Mouse (Mus musculus) neural tube, embryonic 12.5 days (tissue): ENCODE data around the gene Smad6. TPM values are rescaled to one million over a fixed set of nuclear protein-coding genes. Genes with fewer than 3 reads are reported as not detected.

ENCODE experiments used
- ATAC-seq: fragments of 200-750 bp; cut with Nextera tagmentation; 2 replicates; pipeline ENCODE4 v1.8.0; 2017; ENCODE audit warnings: low read depth, mild to moderate bottlenecking, moderate TSS enrichment, moderate library complexity; ENCODE audit not compliant: low FRiP score
- H3K27ac ChIP-seq: fragments of 300-500 bp; sonication (generic); 2 replicates; pipeline ENCODE4 v1.5.1; 2016
- H3K27me3 ChIP-seq: fragments of 300-500 bp; sonication (generic); replicated peaks from 2 replicates; pipeline ENCODE4 v1.6.1; 2016; ENCODE audit warnings: mild to moderate bottlenecking
- H3K36me3 ChIP-seq: fragments of 300-500 bp; sonication (generic); 2 replicates; pipeline ENCODE4 v1.6.1; 2016; ENCODE audit warnings: mild to moderate bottlenecking
- H3K4me1 ChIP-seq: fragments of 300-500 bp; sonication (generic); 2 replicates; pipeline ENCODE4 v1.6.1; 2016
- H3K4me2 ChIP-seq: fragments of 300-500 bp; sonication (generic); replicated peaks from 2 replicates; pipeline ENCODE4 v1.6.1; 2016; ENCODE audit warnings: mild to moderate bottlenecking
- H3K4me3 ChIP-seq: fragments of 300-500 bp; sonication (generic); 2 replicates; pipeline ENCODE4 v1.5.1; 2016
- H3K9ac ChIP-seq: fragments of 300-500 bp; sonication (generic); 2 replicates; pipeline ENCODE4 v1.6.1; 2016; ENCODE audit warnings: mild to moderate bottlenecking
- H3K9me3 ChIP-seq: fragments of 300-500 bp; sonication (generic); 2 replicates; pipeline ENCODE4 v1.6.1; 2016; ENCODE audit warnings: mild to moderate bottlenecking
- WGBS: fragments of 180-500 bp; shearing (Covaris S2); methylation state at CpG from one replicate; pipeline ENCODE4 v1.1.7; 2016; 5-methylcytosine and 5-hydroxymethylcytosine counted together
- polyA plus RNA-seq: library from polyadenylated mRNA; unstranded; fragments of >200 nt; fragmentation: Nextera tagmentation; extraction: Ambion mirVana; gene quantifications from 2 replicates; pipeline ENCODE4 v1.2.1, GENCODE M21; 2016

The Smad6 gene
- polyA plus RNA-seq, 1 experiment from 2014 or later: 11.0 TPM

DNA sequence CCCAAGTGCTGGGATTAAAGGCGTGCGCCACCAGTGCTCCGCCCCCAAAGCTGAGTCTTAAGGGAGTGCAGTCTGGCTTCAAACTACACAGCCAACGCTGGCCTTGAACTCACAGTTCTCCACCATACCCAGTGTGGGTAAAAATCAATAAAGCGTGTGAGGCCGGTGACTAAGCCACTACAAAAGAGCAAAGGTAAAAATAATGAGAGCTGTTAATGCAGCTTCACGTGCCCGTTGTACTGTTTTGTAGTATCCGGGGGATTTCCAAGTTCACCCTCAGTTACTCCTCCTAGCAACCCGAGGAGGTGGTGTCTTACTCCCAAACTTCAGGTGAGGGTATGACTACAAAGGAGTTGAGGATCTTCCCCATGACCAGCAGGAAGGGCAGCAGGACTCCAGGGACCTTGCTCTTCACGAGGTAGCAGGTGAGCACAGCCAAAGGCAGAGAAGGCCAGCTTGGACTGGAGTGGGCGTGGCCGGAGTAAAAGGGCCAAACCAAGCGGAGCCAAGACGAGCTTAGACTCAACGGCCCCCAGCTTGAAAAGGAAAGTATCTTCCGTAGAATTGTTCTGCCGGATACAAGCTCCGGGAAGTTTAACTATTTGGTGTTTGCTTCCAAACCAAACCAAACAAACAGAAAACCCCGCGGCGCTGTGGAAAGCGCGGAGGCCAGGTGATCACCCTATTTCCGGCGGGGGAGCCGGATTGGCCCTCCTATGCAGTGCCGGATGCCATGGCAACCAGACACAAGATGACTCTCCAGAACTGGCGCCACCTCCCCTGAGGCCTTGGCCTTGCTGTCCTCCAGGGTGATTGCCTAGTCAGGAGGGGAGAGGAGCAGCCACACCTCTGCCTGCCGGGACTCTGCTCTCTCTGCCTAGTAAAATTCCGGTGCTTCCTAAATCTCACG is 27.9 kb upstream of the Smad6 start:
- WGBS: 9% methylated on average over 32 of the region's 32 CpGs
- peak overlapping the region; percentile 31 for H3K4me3 ChIP-seq
- H3K4me1 ChIP-seq: peaks cover 19% of the 10 kb centered on the region
- H3K27ac ChIP-seq: no peak overlapping the region
- H3K9ac ChIP-seq: no peak overlapping the region; the same call in 1 of the 2 replicates
- no peak for ATAC-seq
- peak overlapping the region; percentile 68 for H3K4me2 ChIP-seq
- no peaks in the 10 kb centered on the region for H3K9me3 ChIP-seq
- H3K36me3 ChIP-seq: no peaks in the 10 kb centered on the region
- 0 out of 2 replicates have a peak, but pooled peaks cover 3% of the 10 kb centered on the region for H3K27me3 ChIP-seq

DNA sequence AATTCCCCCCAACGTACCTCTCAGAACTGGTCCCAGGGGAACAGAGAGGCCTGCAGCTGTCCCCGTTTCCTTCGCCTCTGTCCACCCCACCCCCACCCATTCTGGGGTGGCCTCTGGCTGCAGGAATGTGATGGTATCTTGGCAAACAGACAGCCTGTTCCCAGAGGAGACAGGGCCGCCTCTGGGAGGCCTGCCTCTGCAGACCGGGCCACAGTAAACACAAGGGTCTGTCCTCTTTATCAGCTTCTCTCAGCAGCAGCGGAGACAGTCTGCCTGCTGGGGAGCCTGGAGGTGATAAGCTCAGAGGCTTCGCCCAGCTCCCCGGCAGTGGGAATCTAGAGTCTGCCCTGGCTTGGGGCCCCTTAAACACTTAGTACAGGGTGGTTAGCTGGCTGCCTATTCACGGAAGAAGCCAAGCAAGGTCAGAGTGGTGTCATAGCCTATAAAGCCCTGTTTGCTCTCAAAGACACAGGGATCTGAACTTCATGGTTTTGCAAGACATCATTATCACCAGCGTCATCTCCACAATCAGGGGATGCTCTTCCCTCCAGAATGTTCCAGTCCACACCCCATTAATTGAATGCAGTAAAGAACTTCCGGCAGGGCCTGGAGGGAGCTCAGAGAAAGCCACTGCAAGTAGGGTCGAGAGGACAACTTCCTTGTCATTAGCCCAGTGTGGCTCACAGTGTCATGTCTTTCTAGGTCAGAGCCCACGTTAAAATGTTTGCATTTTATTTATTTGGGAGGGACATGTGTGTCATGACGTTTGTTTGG is 23.4 kb upstream of the Smad6 start:
- Histone ChIP-seq H3K4me1 (peaks cover 15% of the 10 kb centered on the region), H3K27me3 (no peaks in the 10 kb centered on the region), H3K27ac (no peak overlapping the region), H3K9ac (0 out of 2 replicates have a peak overlapping the region, but pooled peaks have one; percentile 6), H3K4me3 (no peak overlapping the region), H3K4me2 (no peak overlapping the region), H3K36me3 (no peaks in the 10 kb centered on the region), H3K9me3 (no peaks in the 10 kb centered on the region)
- ATAC-seq: no peak
- WGBS: 22% methylated on average over 14 of the region's 14 CpGs

DNA sequence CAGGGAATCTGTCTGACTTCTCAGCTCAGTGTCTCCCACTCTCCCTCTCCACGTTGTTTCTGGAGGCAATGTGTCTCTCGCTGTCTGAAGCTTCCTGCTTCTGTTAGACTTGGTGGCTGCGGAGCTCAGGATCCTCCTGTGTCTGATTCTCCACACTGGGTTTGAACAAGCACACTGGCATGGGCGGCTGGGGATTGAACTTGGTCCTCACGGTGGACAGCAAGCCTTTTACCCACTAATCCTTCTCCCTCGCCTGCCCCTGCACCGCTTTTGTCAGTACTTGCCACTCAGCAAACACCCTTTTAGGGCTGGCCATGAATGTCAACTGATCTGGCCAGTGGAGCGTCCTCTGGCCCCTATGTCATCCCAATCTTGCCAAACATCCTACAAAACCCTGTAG is 22.5 kb upstream of the Smad6 start:
- ATAC-seq: no peak
- H3K27ac ChIP-seq: no peak overlapping the region
- H3K4me1 ChIP-seq: peaks cover 7% of the 10 kb centered on the region
- no peak overlapping the region for H3K4me3 ChIP-seq
- H3K9ac ChIP-seq: no peak overlapping the region
- no peak overlapping the region for H3K4me2 ChIP-seq
- no peaks in the 10 kb centered on the region for H3K36me3 ChIP-seq
- no peaks in the 10 kb centered on the region for H3K9me3 ChIP-seq
- H3K27me3 ChIP-seq: no peaks in the 10 kb centered on the region
- 81% methylated on average over 8 of the region's 8 CpGs for WGBS

DNA sequence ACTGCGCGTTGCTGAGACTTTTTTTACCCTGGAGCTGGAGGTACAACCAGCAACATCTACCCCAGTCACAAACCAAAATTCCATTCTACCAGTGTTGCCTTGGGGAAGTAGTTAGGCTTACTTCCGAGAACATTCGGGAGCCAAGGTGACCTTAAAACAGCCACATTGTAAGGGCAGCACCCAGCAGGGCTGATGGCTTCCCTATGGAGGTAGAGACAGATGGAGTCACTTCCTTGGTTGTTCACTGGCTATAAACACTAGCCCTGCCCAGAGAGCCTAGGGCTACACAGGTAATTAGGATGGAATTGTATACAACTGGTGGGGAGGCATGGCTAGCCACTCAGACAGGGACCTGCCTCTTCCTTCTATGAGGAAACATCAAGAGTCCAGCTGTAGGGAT is 21.1 kb upstream of the Smad6 start:
- no peak overlapping the region for H3K9ac ChIP-seq
- ATAC-seq: no peak
- no peak overlapping the region for H3K4me2 ChIP-seq
- no peaks in the 10 kb centered on the region for H3K36me3 ChIP-seq
- no peaks in the 10 kb centered on the region for H3K27me3 ChIP-seq
- WGBS: 63% methylated on average over 4 of the region's 4 CpGs
- no peaks in the 10 kb centered on the region for H3K9me3 ChIP-seq
- no peak overlapping the region for H3K27ac ChIP-seq
- H3K4me3 ChIP-seq: no peak overlapping the region
- peaks cover 7% of the 10 kb centered on the region for H3K4me1 ChIP-seq

DNA sequence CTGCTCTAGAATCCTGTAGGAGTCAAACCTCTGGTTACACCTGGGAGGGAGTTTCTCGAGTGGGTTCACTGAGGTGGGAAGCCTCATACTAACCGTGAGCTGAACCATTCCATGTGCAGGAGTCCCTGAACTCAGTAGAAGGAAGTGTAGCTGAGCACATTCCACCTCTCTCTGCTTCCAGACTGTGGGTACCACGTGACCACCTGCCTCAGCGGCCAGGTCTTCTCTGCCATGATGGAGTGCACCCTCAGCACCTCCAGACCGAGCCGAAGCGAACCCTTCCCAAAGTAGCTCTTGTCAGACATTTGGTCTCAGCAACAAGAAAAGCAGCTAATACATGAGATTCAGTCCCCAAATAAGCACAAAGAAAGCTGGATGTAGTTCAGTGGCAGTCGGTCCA is 20.4 kb upstream of the Smad6 start:
- Histone ChIP-seq H3K36me3 (no peaks in the 10 kb centered on the region), H3K4me1 (peaks cover 7% of the 10 kb centered on the region), H3K9me3 (no peaks in the 10 kb centered on the region), H3K4me2 (no peak overlapping the region), H3K27ac (no peak overlapping the region), H3K27me3 (no peaks in the 10 kb centered on the region), H3K9ac (no peak overlapping the region), H3K4me3 (no peak overlapping the region)
- no peak for ATAC-seq
- WGBS: 87% methylated on average over 8 of the region's 8 CpGs

DNA sequence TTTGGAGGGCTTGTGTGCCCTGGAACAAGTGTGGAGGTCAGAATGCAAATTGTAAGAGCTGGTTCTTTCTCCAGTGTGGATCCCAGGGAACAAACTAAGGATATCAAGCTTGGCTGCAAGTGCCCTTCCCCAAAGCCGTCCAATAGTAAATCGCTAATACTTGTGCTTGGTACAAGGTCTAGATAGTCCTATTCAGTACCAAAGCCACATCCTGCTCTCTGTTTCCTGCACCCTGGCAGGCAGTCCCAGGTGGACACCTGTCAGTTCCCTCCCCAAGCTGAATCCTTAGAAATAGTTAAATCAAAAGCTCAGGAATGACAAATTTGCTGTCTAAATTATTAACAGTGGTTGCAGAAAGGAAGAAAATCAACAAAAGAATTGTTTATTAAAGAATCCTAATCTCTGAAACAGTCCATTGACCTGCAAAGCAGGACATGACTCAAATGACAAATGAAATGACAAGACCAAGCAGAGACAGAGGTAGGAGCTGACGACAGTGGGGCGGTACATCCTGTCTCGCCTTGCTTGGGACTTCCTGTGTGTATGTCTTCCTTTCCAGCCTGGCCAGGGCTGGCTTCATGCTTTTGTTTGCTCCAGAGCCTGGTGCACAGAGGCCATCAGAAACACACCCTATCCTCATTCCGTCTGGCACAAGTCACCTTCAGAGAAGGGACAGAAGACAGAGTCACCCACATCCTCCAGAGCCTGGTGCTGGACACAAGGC is 8.2 kb upstream of the Smad6 start:
- H3K9me3 ChIP-seq: no peaks in the 10 kb centered on the region
- WGBS: 83% methylated on average over 6 of the region's 6 CpGs

DNA sequence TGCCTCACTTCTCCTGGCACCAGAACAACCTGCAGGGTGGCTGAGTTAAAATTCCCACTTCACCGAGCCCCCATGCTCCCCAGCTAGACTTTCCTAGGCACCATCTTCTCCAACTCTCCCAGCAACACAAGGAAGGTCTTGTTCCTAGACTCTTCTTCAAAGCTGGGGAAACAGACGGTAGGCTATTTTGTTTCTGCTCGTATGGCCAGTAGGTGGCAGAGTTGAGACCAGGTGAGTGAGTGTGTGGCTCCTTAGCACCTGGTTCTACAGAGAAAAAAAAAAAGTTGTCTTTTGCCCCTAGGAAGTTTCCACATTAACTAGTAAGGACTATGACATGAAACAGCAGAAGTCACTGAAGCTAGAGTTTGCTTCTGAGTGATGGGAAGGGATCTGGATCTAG is 3.7 kb upstream of the Smad6 start:
- Histone ChIP-seq H3K9me3 (no peaks in the 10 kb centered on the region), H3K27me3 (0 out of 2 replicates have a peak, but pooled peaks cover 3% of the 10 kb centered on the region), H3K4me1 (peaks cover 20% of the 10 kb centered on the region), H3K9ac (no peak overlapping the region), H3K4me3 (no peak overlapping the region), H3K4me2 (no peak overlapping the region), H3K36me3 (no peaks in the 10 kb centered on the region), H3K27ac (no peak overlapping the region)
- no peak for ATAC-seq
- 5% methylated on average over 3 of the region's 3 CpGs for WGBS

More for the DNA sequence above, 8.2 kb upstream of the Smad6 start:
- no peaks in the 10 kb centered on the region for H3K4me1 ChIP-seq
- ATAC-seq: no peak
- H3K9ac ChIP-seq: no peak overlapping the region
- no peak overlapping the region for H3K4me3 ChIP-seq
- no peak overlapping the region for H3K27ac ChIP-seq
- H3K36me3 ChIP-seq: no peaks in the 10 kb centered on the region
- no peak overlapping the region for H3K4me2 ChIP-seq
- no peaks in the 10 kb centered on the region for H3K27me3 ChIP-seq

DNA sequence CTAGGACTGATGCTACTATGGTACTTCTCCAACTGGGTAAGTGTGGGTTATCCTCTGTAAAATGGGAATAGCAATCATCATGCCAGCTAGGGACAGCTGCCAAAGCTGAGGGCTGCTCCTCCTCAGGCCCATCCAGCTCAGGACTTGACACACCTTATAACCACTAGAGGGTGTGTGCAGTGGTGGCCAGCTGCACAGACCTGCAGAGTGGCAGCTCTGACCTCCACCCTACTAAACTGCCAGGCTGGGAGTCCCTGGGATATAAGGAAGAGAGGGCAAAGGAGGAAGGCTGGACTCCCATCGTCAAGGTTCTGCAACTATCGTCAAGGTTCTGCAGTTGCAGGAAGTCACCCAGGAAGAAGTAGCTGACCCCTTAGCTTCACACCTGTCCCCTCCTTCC is 3.1 kb upstream of the Smad6 start:
- no peak for ATAC-seq
- no peaks in the 10 kb centered on the region for H3K36me3 ChIP-seq
- H3K4me1 ChIP-seq: peaks cover 23% of the 10 kb centered on the region
- 42% methylated on average over 2 of the region's 2 CpGs for WGBS
- H3K4me3 ChIP-seq: no peak overlapping the region
- H3K27me3 ChIP-seq: 0 out of 2 replicates have a peak, but pooled peaks cover 3% of the 10 kb centered on the region
- H3K9ac ChIP-seq: no peak overlapping the region
- H3K9me3 ChIP-seq: no peaks in the 10 kb centered on the region
- no peak overlapping the region for H3K27ac ChIP-seq
- H3K4me2 ChIP-seq: no peak overlapping the region

DNA sequence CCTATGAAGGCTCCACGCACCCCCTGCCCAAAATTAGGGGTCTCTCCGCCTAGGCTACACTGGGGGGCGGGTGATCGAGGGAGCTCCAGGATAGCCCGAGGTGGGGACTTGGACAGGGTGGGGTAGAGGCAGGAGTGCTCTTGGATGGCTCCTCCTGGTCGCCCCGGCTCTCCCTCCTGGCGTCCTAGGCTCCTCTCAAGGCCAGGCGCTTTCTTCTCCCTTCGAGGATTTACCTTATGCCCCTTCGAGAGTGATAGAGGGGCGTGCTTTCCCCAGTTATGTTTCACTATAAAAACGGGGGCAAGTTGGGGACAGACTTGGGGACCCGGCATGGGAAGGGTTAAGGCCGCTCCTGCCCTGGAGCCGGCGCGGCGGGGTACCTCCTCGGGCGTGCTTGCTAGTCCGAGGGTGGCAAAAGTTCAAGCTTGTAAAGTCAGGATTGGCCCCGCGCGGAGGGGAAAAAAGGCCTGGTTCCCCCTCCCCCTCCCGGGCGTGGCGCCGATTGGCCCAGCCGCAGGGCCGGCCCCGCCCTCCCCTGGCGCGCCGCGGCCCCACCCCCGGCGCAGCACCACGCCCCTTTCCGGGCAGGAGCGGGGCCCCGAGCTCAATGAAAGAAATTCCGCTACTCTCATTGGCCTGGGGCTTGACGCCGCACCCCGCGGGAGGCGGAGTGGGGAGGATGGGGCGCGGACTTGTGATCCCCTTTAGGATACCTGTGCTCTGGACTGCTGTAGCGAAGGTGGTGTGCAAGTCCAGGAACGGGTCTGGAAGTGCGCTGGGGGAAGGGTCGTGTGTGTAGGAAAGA is 905 bp upstream of the Smad6 start:
- ATAC-seq: peak; percentile 67
- Histone ChIP-seq H3K27me3 (0 out of 2 replicates have a peak, but pooled peaks cover 8% of the 10 kb centered on the region), H3K9me3 (no peaks in the 10 kb centered on the region), H3K4me2 (peak overlapping the region; percentile 95), H3K4me1 (peaks cover 44% of the 10 kb centered on the region), H3K9ac (peak overlapping the region; percentile 60), H3K27ac (peak overlapping the region; percentile 67), H3K36me3 (no peaks in the 10 kb centered on the region), H3K4me3 (peak overlapping the region; percentile 70)
- under 1% methylated on average over 51 of the region's 54 CpGs for WGBS

DNA sequence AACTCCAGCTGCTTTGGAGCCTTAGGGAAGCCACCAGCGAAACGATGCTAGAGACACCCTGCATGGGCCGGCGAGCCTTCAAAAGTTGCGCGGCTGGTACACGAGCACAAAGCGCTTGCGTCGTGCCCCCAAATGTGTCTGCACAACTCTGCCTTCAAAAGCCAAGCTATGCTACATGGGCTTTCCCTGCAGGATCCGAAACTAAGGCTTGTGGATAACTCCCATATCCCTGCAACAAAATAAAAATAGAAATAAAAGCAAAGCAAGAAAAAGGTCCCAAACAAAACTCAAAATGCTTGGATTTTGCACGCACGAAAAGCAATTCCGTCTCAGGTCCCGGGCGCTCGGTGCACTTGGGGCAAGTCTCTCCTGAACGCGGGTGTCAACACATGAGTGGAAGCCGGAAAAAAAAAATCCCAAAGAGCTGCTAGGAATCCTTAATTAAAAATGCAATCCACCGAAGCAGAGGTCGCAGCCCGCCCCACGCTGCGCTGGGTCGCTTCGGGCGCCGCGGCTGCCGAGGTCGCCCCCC is 474 bp downstream of the Smad6 start:
- Histone ChIP-seq H3K27ac (peak overlapping the region; percentile 67; the same call in 1 of the 2 replicates), H3K36me3 (no peaks in the 10 kb centered on the region), H3K4me1 (peaks cover 58% of the 10 kb centered on the region), H3K27me3 (peaks cover 8% of the 10 kb centered on the region; the same call in 1 of the 2 replicates), H3K9ac (peak overlapping the region; percentile 92), H3K4me2 (peak overlapping the region; percentile 95), H3K4me3 (peak overlapping the region; percentile 70), H3K9me3 (no peaks in the 10 kb centered on the region)
- under 1% methylated on average over 31 of the region's 32 CpGs for WGBS
- ATAC-seq: no peak
